16 mouse cellular contexts compared by ENCODE assay signal in the genomic region with DNA sequence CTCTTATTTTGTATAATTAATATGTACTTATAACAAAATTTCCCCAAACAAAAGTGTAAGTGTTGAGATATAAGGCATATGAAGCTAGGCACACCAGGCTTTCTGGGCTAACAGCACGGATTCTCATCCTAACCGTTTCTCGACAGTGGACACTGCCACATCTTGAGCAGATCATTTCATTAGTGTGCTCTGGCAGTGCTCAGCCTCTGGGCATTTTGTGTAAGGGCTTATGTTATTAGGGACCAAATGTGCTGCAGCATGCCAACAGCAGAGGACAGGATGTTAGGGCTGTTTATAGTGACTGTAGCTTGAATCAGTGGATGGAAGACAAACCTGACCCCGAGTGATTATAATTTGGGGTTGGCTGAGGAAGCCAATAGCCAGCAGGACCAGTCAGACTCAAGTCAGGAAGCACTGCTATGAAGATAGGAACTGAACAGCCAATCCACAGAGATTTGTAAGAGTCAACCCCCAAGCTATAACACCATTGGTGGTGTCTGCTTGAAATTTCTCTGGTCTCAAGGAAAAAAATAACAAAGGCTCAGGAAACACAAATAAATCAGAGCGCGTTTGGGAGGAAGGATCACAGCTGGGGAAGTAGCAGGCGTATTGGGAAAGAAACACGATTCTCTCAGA.
DNase-seq lines count a peak whose midpoint lies in the region; ATAC-seq and TF ChIP-seq lines count a peak whose summit lies in the region.
"Had no signal": no experiment of that assay in that cellular context is flagged by ENCODE, and none has a peak within 500 bp of the region (broad histone marks: within the 10 kb centered on the region; RNA-seq: fewer than 3 reads in every experiment).

No protein-coding gene starts in this region.

- no peaks in the 10 kb centered on the region for H3K4me1 ChIP-seq in hindbrain, embryonic 13.5 days (replicated peaks)
- no peaks in the 10 kb centered on the region for H3K4me1 ChIP-seq in hindbrain, postnatal 0 days (ENCODE audit: insufficient read depth, low read length)
- H3K4me1 ChIP-seq in midbrain, embryonic 13.5 days (replicated peaks) = 0 out of 2 replicates have a peak, but pooled peaks cover 5% of the 10 kb centered on the region
- H3K4me1 ChIP-seq in midbrain, postnatal 0 days (ENCODE audit: insufficient read depth, low read length) = no peaks in the 10 kb centered on the region
- 0 out of 2 replicates have a peak, but pooled peaks cover 2% of the 10 kb centered on the region for H3K4me1 ChIP-seq in midbrain, embryonic 15.5 days
- H3K4me1 ChIP-seq: forebrain, embryonic 13.5 days had no signal

- H3K27ac ChIP-seq in hindbrain, embryonic 13.5 days = no peak overlapping the region
- no peak overlapping the region for H3K27ac ChIP-seq in hindbrain, postnatal 0 days
- no peak overlapping the region for H3K27ac ChIP-seq in midbrain, embryonic 13.5 days
- no peak overlapping the region for H3K27ac ChIP-seq in midbrain, postnatal 0 days (ENCODE audit: low read depth, low read length)
- H3K27ac ChIP-seq in midbrain, embryonic 15.5 days = peak overlapping the region; percentile 22; the same call in 1 of the 2 replicates
- H3K27ac ChIP-seq: forebrain, embryonic 13.5 days had no signal

- WGBS in hindbrain, embryonic 13.5 days = 81% methylated on average over 8 of the region's 8 CpGs
- 73% methylated on average over 8 of the region's 8 CpGs for WGBS in hindbrain, postnatal 0 days
- WGBS in midbrain, embryonic 13.5 days = 71% methylated on average over 8 of the region's 8 CpGs
- 50% methylated on average over 8 of the region's 8 CpGs for WGBS in midbrain, postnatal 0 days
- WGBS in midbrain, embryonic 15.5 days = 58% methylated on average over 8 of the region's 8 CpGs

- TF ChIP-seq CTCF in hindbrain, postnatal 0 days (IDR thresholded peaks at IDR 0.05; ENCODE audit: low read depth) = no peak
- TF ChIP-seq CTCF in midbrain, postnatal 0 days (IDR thresholded peaks at IDR 0.05) = no peak

- ATAC-seq in hindbrain, embryonic 13.5 days (ENCODE audit: low FRiP score) = peak; percentile 36; the same call in 1 of the 2 replicates
- ATAC-seq in hindbrain, postnatal 0 days = no peak
- peak; percentile 37; the same call in 1 of the 2 replicates for ATAC-seq in midbrain, embryonic 13.5 days
- ATAC-seq in midbrain, postnatal 0 days (ENCODE audit: low FRiP score) = no peak; the same call in 1 of the 2 replicates
- peak; percentile 70 for ATAC-seq in midbrain, embryonic 15.5 days (replicated peaks)
- ATAC-seq: forebrain, embryonic 13.5 days; liver, postnatal 0 days had no signal

- H3K36me3 ChIP-seq in hindbrain, embryonic 13.5 days = no peaks in the 10 kb centered on the region
- no peaks in the 10 kb centered on the region for H3K36me3 ChIP-seq in hindbrain, postnatal 0 days (ENCODE audit: insufficient read depth, low read length)
- H3K36me3 ChIP-seq in midbrain, embryonic 13.5 days = no peaks in the 10 kb centered on the region
- no peaks in the 10 kb centered on the region for H3K36me3 ChIP-seq in midbrain, postnatal 0 days (ENCODE audit: insufficient read depth, low read length)
- H3K36me3 ChIP-seq in midbrain, embryonic 15.5 days (replicated peaks) = no peaks in the 10 kb centered on the region

- DNase-seq in hindbrain, postnatal 0 days (ENCODE audit: low spot score) = no peak
- peak; percentile 20 for DNase-seq in kidney, postnatal 10 days
- DNase-seq in kidney, postnatal 36 days = no peak
- DNase-seq in midbrain, postnatal 0 days (ENCODE audit: low spot score) = no peak
- no peak for DNase-seq in layer of hippocampus, postnatal 10 days (ENCODE audit: low spot score in 2 of 2)
- DNase-seq: adrenal gland, postnatal 14 days; cerebellum, adult 9-10 months; gastrocnemius, postnatal 36 days; liver; liver, postnatal 0 days; thymus, postnatal 25 days had no signal

- H3K27me3 ChIP-seq in hindbrain, embryonic 13.5 days = no peaks in the 10 kb centered on the region
- no peaks in the 10 kb centered on the region for H3K27me3 ChIP-seq in hindbrain, postnatal 0 days (ENCODE audit: insufficient read depth, low read length)
- H3K27me3 ChIP-seq in midbrain, embryonic 13.5 days = no peaks in the 10 kb centered on the region
- H3K27me3 ChIP-seq in midbrain, postnatal 0 days (ENCODE audit: insufficient read depth, low read length) = no peaks in the 10 kb centered on the region
- no peaks in the 10 kb centered on the region for H3K27me3 ChIP-seq in midbrain, embryonic 15.5 days (replicated peaks)
- H3K27me3 ChIP-seq: forebrain, embryonic 13.5 days; megakaryocyte, embryonic 14.5 days had no signal

- no peak overlapping the region for H3K4me3 ChIP-seq in hindbrain, embryonic 13.5 days
- no peak overlapping the region for H3K4me3 ChIP-seq in hindbrain, postnatal 0 days (ENCODE audit: low read length)
- H3K4me3 ChIP-seq in midbrain, embryonic 13.5 days (replicated peaks) = no peak overlapping the region
- H3K4me3 ChIP-seq in midbrain, postnatal 0 days (ENCODE audit: low read depth, low read length) = no peak overlapping the region
- H3K4me3 ChIP-seq in midbrain, embryonic 15.5 days = no peak overlapping the region
- H3K4me3 ChIP-seq: forebrain, embryonic 13.5 days; megakaryocyte, embryonic 14.5 days had no signal

- H3K4me2 ChIP-seq in hindbrain, embryonic 13.5 days = no peak overlapping the region
- no peak overlapping the region for H3K4me2 ChIP-seq in hindbrain, postnatal 0 days (ENCODE audit: low read depth, low read length)
- no peak overlapping the region for H3K4me2 ChIP-seq in midbrain, embryonic 13.5 days (replicated peaks)
- H3K4me2 ChIP-seq in midbrain, postnatal 0 days (ENCODE audit: low read depth, low read length, poor library complexity, severe bottlenecking) = no peak overlapping the region
- peak overlapping the region; percentile 2; the same call in 1 of the 2 replicates for H3K4me2 ChIP-seq in midbrain, embryonic 15.5 days
- H3K4me2 ChIP-seq: forebrain, embryonic 13.5 days had no signal

- H3K9me3 ChIP-seq in hindbrain, embryonic 13.5 days = no peaks in the 10 kb centered on the region
- no peaks in the 10 kb centered on the region for H3K9me3 ChIP-seq in hindbrain, postnatal 0 days (ENCODE audit: low read length)
- H3K9me3 ChIP-seq in midbrain, embryonic 13.5 days = no peaks in the 10 kb centered on the region
- no peaks in the 10 kb centered on the region for H3K9me3 ChIP-seq in midbrain, postnatal 0 days (ENCODE audit: low read length)
- no peaks in the 10 kb centered on the region for H3K9me3 ChIP-seq in midbrain, embryonic 15.5 days
- H3K9me3 ChIP-seq: forebrain, embryonic 13.5 days; megakaryocyte, embryonic 14.5 days had no signal

- H3K9ac ChIP-seq in hindbrain, embryonic 13.5 days = no peak overlapping the region
- no peak overlapping the region for H3K9ac ChIP-seq in hindbrain, postnatal 0 days (replicated peaks; ENCODE audit: low read length)
- H3K9ac ChIP-seq in midbrain, embryonic 13.5 days (replicated peaks) = no peak overlapping the region
- H3K9ac ChIP-seq in midbrain, postnatal 0 days (replicated peaks; ENCODE audit: low read length, poor library complexity, severe bottlenecking) = no peak overlapping the region
- H3K9ac ChIP-seq in midbrain, embryonic 15.5 days = no peak overlapping the region
- H3K9ac ChIP-seq: forebrain, embryonic 13.5 days; liver, postnatal 0 days had no signal

Comparison
In these comparisons a context has a peak if more than half of its experiments do, and no peak if none do; other contexts are left out.
1. ATAC-seq: peak in hindbrain, embryonic 13.5 days (single experiment), midbrain, embryonic 13.5 days (single experiment) and midbrain, embryonic 15.5 days (single experiment); none in hindbrain, postnatal 0 days (single experiment) and midbrain, postnatal 0 days (single experiment).